Mouse (Mus musculus) ES-Bruce4 (cell line): Measurements from ENCODE around the gene Slc31a1.

ENCODE experiments used
- CTCF ChIP-seq: IDR thresholded peaks from one replicate; pipeline ENCODE4 v1.8.1; 2011; ENCODE audit warnings: low read depth, low read length
- EP300 ChIP-seq: IDR thresholded peaks from 2 replicates; pipeline ENCODE4 v1.6.1; 2011; ENCODE audit warnings: low read depth, low read length; ENCODE audit not compliant: insufficient read depth
- POLR2A ChIP-seq: IDR thresholded peaks from one replicate; pipeline ENCODE4 v1.8.1; 2011; ENCODE audit warnings: low read length; ENCODE audit not compliant: insufficient read depth

GRCm38 (mm10) chr4:62383207-62383606 lies 22.7 kb downstream of the Slc31a1 start:
- TF ChIP-seq CTCF (no peak), POLR2A (no peak), EP300 (no peak)
